Mouse (Mus musculus) midbrain, postnatal 0 days (tissue): ENCODE measurements around the gene Fmnl2. TPM values are rescaled to one million over a fixed set of nuclear protein-coding genes. Genes with fewer than 3 reads are reported as not detected.

Experiments used
- ATAC-seq: fragments of 200-750 bp; cut with Nextera tagmentation; 2 replicates; pipeline ENCODE4 v1.8.0; 2017; ENCODE audit warnings: moderate number of reproducible peaks, mild to moderate bottlenecking, moderate TSS enrichment, moderate library complexity; ENCODE audit not compliant: low FRiP score
- DNase-seq: peaks from one replicate; pipeline ENCODE4 v3.0.0-alpha.2; 2015; ENCODE audit warnings: low spot score
- H3K27ac ChIP-seq: fragments of 300-500 bp; sonication (generic); 2 replicates; pipeline ENCODE4 v1.5.1; 2014; ENCODE audit warnings: low read depth, mild to moderate bottlenecking, low read length, mixed read lengths
- H3K27me3 ChIP-seq: fragments of 300-500 bp; sonication (generic); 2 replicates; pipeline ENCODE4 v1.6.1; 2014; ENCODE audit warnings: low read length, control low read depth, mixed read lengths; ENCODE audit not compliant: insufficient read depth
- H3K36me3 ChIP-seq: fragments of 300-500 bp; sonication (generic); 2 replicates; pipeline ENCODE4 v1.6.1; 2014; ENCODE audit warnings: low read length, control low read depth, mixed read lengths; ENCODE audit not compliant: insufficient read depth
- H3K4me1 ChIP-seq: fragments of 300-500 bp; sonication (generic); 2 replicates; pipeline ENCODE4 v1.6.1; 2014; ENCODE audit warnings: mild to moderate bottlenecking, control low read depth, antibody characterized with exemption, low read length, mixed read lengths; ENCODE audit not compliant: insufficient read depth
- H3K4me2 ChIP-seq: fragments of 300-500 bp; sonication (generic); 2 replicates; pipeline ENCODE4 v1.6.1; 2014; ENCODE audit warnings: low read depth, mild to moderate bottlenecking, low read length, mixed read lengths; ENCODE audit not compliant: poor library complexity, severe bottlenecking
- H3K4me3 ChIP-seq: fragments of 300-500 bp; sonication (generic); 2 replicates; pipeline ENCODE4 v1.5.1; 2014; ENCODE audit warnings: low read depth, mild to moderate bottlenecking, low read length, moderate library complexity
- H3K9ac ChIP-seq: fragments of 300-500 bp; sonication (generic); replicated peaks from 2 replicates; pipeline ENCODE4 v1.6.1; 2014; ENCODE audit warnings: mild to moderate bottlenecking, low read length, moderate library complexity, mixed read lengths; ENCODE audit not compliant: poor library complexity, severe bottlenecking
- H3K9me3 ChIP-seq: fragments of 300-500 bp; sonication (generic); 2 replicates; pipeline ENCODE4 v1.6.1; 2016; ENCODE audit warnings: low read length, control low read depth
- CTCF ChIP-seq: IDR thresholded peaks from 2 replicates; pipeline ENCODE4 v1.5.1; 2016; ENCODE audit warnings: antibody characterized with exemption, mild to moderate bottlenecking
- WGBS: fragments of 180-500 bp; shearing (Covaris S2); extraction: QIAGEN DNeasy Blood & Tissue Kit; methylation state at CpG from one replicate; pipeline ENCODE4 v1.1.7; 2014; 5-methylcytosine and 5-hydroxymethylcytosine counted together
- polyA plus RNA-seq: library from polyadenylated mRNA; unstranded; fragments of >200 nt; fragmentation: Nextera tagmentation; extraction: Ambion mirVana; gene quantifications from 2 replicates; pipeline ENCODE4 v1.2.1, GENCODE M21; 2015
- total RNA-seq: library from RNA; depleted of rRNA; stranded (reverse); fragments of >200 nt; gene quantifications from 2 replicates; pipeline ENCODE4 v1.2.3, GENCODE M21; 2014

Fmnl2 gene
- total and polyA plus RNA-seq, 2 experiments from 2014 or later = 8.4 to 27.0 TPM

DNA sequence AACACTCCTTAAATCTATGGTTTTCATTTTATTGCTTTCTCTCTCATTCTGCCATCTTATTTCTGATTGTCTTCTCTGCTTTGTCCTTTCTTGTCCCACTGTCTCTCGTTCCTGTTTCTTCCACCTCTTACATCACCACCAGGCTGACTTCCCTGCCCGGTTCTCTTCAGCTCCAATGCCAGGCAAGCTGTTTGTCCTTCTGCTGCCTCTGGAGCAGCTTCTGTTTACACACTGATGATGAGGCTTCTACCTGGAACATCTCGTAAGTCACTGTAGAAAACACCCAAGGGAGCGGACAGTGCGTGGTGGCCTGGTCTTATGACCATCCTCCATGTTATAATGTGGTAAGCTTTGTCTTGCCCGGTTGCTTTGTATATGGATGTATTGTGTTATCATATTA is 198.9 kb downstream of the Fmnl2 start:
- Histone ChIP-seq H3K4me2 (no peak overlapping the region), H3K9me3 (no peaks in the 10 kb centered on the region), H3K36me3 (peaks cover 9% of the 10 kb centered on the region; the same call in 1 of the 2 replicates), H3K27me3 (no peaks in the 10 kb centered on the region), H3K9ac (no peak overlapping the region), H3K27ac (no peak overlapping the region), H3K4me1 (no peaks in the 10 kb centered on the region), H3K4me3 (no peak overlapping the region)
- no peak for DNase-seq
- no peak for ATAC-seq
- TF ChIP-seq CTCF = no peak
- 96% methylated on average over 6 of the region's 6 CpGs for WGBS

- H3K4me2 ChIP-seq = no peak overlapping the region
- ATAC-seq = no peak
- H3K36me3 ChIP-seq = peaks cover 7% of the 10 kb centered on the region; the same call in 1 of the 2 replicates
- no peak overlapping the region for H3K27ac ChIP-seq
- TF ChIP-seq CTCF = no peak
- H3K4me3 ChIP-seq = no peak overlapping the region
- no peak for DNase-seq
- H3K4me1 ChIP-seq = no peaks in the 10 kb centered on the region
- H3K9ac ChIP-seq = no peak overlapping the region
- WGBS = 97% methylated on average over 2 of the region's 2 CpGs
- H3K27me3 ChIP-seq = no peaks in the 10 kb centered on the region
- no peaks in the 10 kb centered on the region for H3K9me3 ChIP-seq
Observed at GRCm38 (mm10) chr2:53057291-53057690, 199.6 kb downstream of the Fmnl2 start.

DNA sequence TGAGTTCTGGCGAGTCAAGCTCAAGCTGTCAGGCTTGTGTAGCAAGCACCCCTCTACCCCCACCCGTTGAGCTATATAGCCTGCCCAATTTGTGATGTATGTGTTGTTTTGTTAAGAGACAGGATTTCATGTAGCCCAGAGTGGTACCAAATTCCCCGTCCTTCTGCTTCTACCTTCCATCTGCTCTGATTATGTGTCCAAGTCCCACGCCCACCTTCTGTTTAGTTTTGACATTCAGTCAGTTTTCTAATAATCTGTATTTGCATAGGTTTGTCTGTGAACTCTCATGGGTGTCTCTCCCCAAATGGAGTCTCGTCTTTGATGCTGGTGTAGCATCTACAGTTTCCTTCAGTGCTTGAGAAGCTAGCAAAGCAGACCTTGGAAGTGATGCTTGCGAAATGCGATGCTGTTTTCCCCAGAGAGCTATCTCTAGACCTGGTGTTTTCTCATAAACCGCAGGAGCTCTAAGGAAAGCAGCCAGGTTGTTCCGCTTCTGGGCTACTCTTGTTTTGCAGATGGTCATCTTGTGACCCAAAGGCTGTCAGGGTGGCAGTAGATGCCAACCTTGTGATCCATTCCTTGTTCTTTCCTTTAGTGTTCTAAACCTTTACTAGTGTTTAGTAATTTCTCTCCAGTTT is 203.8 kb downstream of the Fmnl2 start:
- ATAC-seq (no peak), DNase-seq (peak; percentile 19)
- Histone ChIP-seq H3K9ac (no peak overlapping the region), H3K27me3 (no peaks in the 10 kb centered on the region), H3K9me3 (no peaks in the 10 kb centered on the region), H3K4me2 (no peak overlapping the region), H3K27ac (no peak overlapping the region), H3K36me3 (no peaks in the 10 kb centered on the region), H3K4me1 (no peaks in the 10 kb centered on the region), H3K4me3 (no peak overlapping the region)
- TF ChIP-seq CTCF = no peak
- WGBS = 76% methylated on average over 9 of the region's 9 CpGs

DNA sequence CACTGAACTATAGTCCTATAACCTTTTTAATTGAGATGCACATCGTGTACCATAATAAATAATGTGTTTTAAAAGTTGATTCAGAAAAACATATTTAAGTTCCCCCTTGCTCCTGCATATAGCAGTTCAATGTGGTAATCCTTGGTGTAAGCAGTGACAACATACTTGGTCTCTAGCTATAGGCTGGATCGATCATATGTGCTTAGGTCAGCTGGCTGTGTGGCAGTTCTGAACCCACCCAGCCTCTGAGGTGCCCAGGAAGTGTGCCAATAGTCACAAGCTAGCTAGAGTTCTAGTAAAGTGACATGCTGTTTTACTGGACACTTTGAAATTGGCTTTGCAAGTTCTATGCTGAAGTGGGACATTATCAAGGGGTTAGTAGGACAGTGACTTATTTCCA is 209.3 kb downstream of the Fmnl2 start:
- no peak for DNase-seq
- no peak overlapping the region for H3K4me2 ChIP-seq
- no peak for ATAC-seq
- H3K9me3 ChIP-seq = no peaks in the 10 kb centered on the region
- H3K27ac ChIP-seq = no peak overlapping the region
- no peaks in the 10 kb centered on the region for H3K36me3 ChIP-seq
- no peaks in the 10 kb centered on the region for H3K4me1 ChIP-seq
- no peak overlapping the region for H3K4me3 ChIP-seq
- no peak overlapping the region for H3K9ac ChIP-seq
- 97% methylated on average over 2 of the region's 2 CpGs for WGBS
- no peaks in the 10 kb centered on the region for H3K27me3 ChIP-seq
- no peak for TF ChIP-seq CTCF

GRCm38 (mm10) chr2:53070607-53071006 is 212.9 kb downstream of the Fmnl2 start:
- H3K36me3 ChIP-seq = no peaks in the 10 kb centered on the region; the same call in 1 of the 2 replicates
- no peaks in the 10 kb centered on the region for H3K9me3 ChIP-seq
- no peak overlapping the region for H3K4me3 ChIP-seq
- H3K4me2 ChIP-seq = no peak overlapping the region
- no peak for TF ChIP-seq CTCF
- WGBS = 0% methylated on average over 1 of the region's 1 CpGs
- peak; percentile 80 for DNase-seq
- H3K9ac ChIP-seq = no peak overlapping the region
- no peaks in the 10 kb centered on the region for H3K27me3 ChIP-seq
- no peaks in the 10 kb centered on the region for H3K4me1 ChIP-seq
- ATAC-seq = no peak
- no peak overlapping the region for H3K27ac ChIP-seq

DNA sequence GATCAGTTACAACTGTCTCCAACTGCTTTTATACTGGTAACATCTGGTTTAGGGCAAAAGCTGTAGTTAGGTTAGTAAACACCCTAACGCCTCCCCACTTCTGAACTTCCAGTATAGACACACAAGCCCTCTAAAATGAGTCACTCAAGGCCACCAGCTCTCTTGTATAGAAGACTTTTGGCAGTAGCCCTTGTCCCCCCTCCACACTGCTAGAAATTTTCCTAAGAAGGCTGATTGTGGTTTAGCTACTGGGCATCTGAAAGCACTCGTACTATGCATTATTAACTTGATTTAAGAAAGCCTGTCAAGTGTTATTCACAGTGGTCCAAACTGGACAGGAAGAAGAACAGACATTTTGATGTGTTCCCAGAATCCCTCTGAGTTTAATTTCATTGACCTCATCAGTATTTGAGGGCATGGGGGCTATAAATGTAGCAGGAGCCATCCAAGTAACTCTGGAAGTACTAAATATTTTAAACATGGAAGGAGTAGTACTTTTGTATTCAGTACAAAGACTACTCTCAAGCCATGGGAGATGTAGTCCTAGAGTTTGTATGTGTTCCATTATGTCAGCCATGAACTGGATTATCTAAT is 222.1 kb downstream of the Fmnl2 start:
- Histone ChIP-seq H3K9ac (no peak overlapping the region), H3K4me3 (no peak overlapping the region), H3K36me3 (no peaks in the 10 kb centered on the region), H3K4me1 (no peaks in the 10 kb centered on the region), H3K27me3 (no peaks in the 10 kb centered on the region), H3K4me2 (no peak overlapping the region), H3K27ac (no peak overlapping the region), H3K9me3 (no peaks in the 10 kb centered on the region)
- 90% methylated on average over 2 of the region's 2 CpGs for WGBS
- no peak for TF ChIP-seq CTCF
- no peak for ATAC-seq
- DNase-seq = no peak
